Mouse (Mus musculus) right cerebral cortex, postnatal 14 days (tissue): ENCODE measurements at regions not wholly inside any gene's neighbourhood (a gene's known extent, or its start where the extent isn't known, plus 50 kb on each side); places are given as distances from the start of the nearest gene placed in this dataset.

Experiments
- DNase-seq: peaks from one replicate; pipeline ENCODE4 v3.0.0; 2022

GRCm38 (mm10) chr1:72108678-72109077, 103.4 kb downstream of the Mreg start:
- no peak for DNase-seq

- no peak for DNase-seq
Observed at GRCm38 (mm10) chr1:72107125-72107524, 105.0 kb downstream of the Mreg start.

- DNase-seq: no peak
Observed at GRCm38 (mm10) chr1:72106655-72107054, 105.5 kb downstream of the Mreg start.

GRCm38 (mm10) chr1:72105435-72106057, 106.6 kb downstream of the Mreg start:
- no peak for DNase-seq

- no peak for DNase-seq
Observed at GRCm38 (mm10) chr1:72103962-72104361, 108.1 kb downstream of the Mreg start.

GRCm38 (mm10) chr1:72103387-72103786, 108.7 kb downstream of the Mreg start:
- DNase-seq: no peak

GRCm38 (mm10) chr1:72099447-72099846, 112.7 kb downstream of the Mreg start:
- no peak for DNase-seq

- DNase-seq: no peak
Observed at GRCm38 (mm10) chr1:72091344-72091743, 120.8 kb downstream of the Mreg start.

- DNase-seq: no peak
Observed at GRCm38 (mm10) chr1:72085661-72086060, 126.4 kb downstream of the Mreg start.

GRCm38 (mm10) chr1:72084219-72084618, 127.9 kb downstream of the Mreg start:
- no peak for DNase-seq

- no peak for DNase-seq
Observed at GRCm38 (mm10) chr1:72082366-72082765, 129.7 kb downstream of the Mreg start.

- no peak for DNase-seq
Observed at GRCm38 (mm10) chr1:72081811-72082210, 130.3 kb downstream of the Mreg start.

- DNase-seq: no peak
Observed at GRCm38 (mm10) chr1:72078926-72079550, 133.1 kb downstream of the Mreg start.

GRCm38 (mm10) chr1:72076341-72076740, 135.8 kb downstream of the Mreg start:
- DNase-seq: no peak

- no peak for DNase-seq
Observed at GRCm38 (mm10) chr1:72075464-72075863, 136.6 kb downstream of the Mreg start.

- DNase-seq: no peak
Observed at GRCm38 (mm10) chr1:72073245-72073644, 138.9 kb downstream of the Mreg start.

- DNase-seq: no peak
Observed at GRCm38 (mm10) chr1:72070489-72070888, 141.6 kb downstream of the Mreg start.

- no peak for DNase-seq
Observed at GRCm38 (mm10) chr1:72069056-72069455, 143.1 kb downstream of the Mreg start.

GRCm38 (mm10) chr1:72065090-72065489, 147.0 kb downstream of the Mreg start:
- peak; percentile 30 for DNase-seq

GRCm38 (mm10) chr1:72060393-72060792, 151.7 kb downstream of the Mreg start:
- no peak for DNase-seq

- DNase-seq: no peak
Observed at GRCm38 (mm10) chr1:72058045-72058703, 153.9 kb downstream of the Mreg start.

GRCm38 (mm10) chr1:72054541-72054940, 157.6 kb downstream of the Mreg start:
- DNase-seq: no peak

GRCm38 (mm10) chr1:72050858-72051257, 161.2 kb downstream of the Mreg start:
- DNase-seq: no peak

- DNase-seq: no peak
Observed at GRCm38 (mm10) chr1:72046072-72046471, 166.0 kb downstream of the Mreg start.
